Mouse (Mus musculus) neural tube, embryonic 14.5 days (tissue): ENCODE measurements at regions not wholly inside any gene's neighbourhood (a gene's known extent, or its start where the extent isn't known, plus 50 kb on each side); places are given as distances from the start of the nearest gene placed in this dataset.
"Not testable (repeated sequence)": the region's sequence is repeated elsewhere in the genome, so short reads cannot be mapped to it uniquely, and the experiment has no call there.

ENCODE experiments used
- ATAC-seq: fragments of 200-750 bp; cut with Nextera tagmentation; 2 replicates; pipeline ENCODE4 v1.8.0; 2017; ENCODE audit warnings: low read depth, mild to moderate bottlenecking, moderate TSS enrichment, moderate library complexity
- H3K27ac ChIP-seq: fragments of 300-500 bp; sonication (generic); 2 replicates; pipeline ENCODE4 v1.5.1; 2014; ENCODE audit warnings: low read depth, mild to moderate bottlenecking, control low read depth, low read length, moderate library complexity, mixed read lengths
- H3K27me3 ChIP-seq: fragments of 300-500 bp; sonication (generic); 2 replicates; pipeline ENCODE4 v1.6.1; 2014; ENCODE audit warnings: low read length; ENCODE audit not compliant: control insufficient read depth, insufficient read depth
- H3K36me3 ChIP-seq: fragments of 300-500 bp; sonication (generic); 2 replicates; pipeline ENCODE4 v1.6.1; 2014; ENCODE audit warnings: low read length, mixed read lengths; ENCODE audit not compliant: control insufficient read depth, insufficient read depth
- H3K4me1 ChIP-seq: fragments of 300-500 bp; sonication (generic); 2 replicates; pipeline ENCODE4 v1.6.1; 2014; ENCODE audit warnings: low read length; ENCODE audit not compliant: control insufficient read depth, insufficient read depth
- H3K4me2 ChIP-seq: fragments of 300-500 bp; sonication (generic); 2 replicates; pipeline ENCODE4 v1.6.1; 2014; ENCODE audit warnings: mild to moderate bottlenecking, low read depth, low read length, control low read depth
- H3K4me3 ChIP-seq: fragments of 300-500 bp; sonication (generic); 2 replicates; pipeline ENCODE4 v1.5.1; 2014; ENCODE audit warnings: low read depth, low read length, control low read depth, mixed read lengths
- H3K9ac ChIP-seq: fragments of 300-500 bp; sonication (generic); replicated peaks from 2 replicates; pipeline ENCODE4 v1.6.1; 2014; ENCODE audit warnings: low read depth, mild to moderate bottlenecking, control low read depth, low read length, mixed read lengths
- H3K9me3 ChIP-seq: fragments of 300-500 bp; sonication (generic); 2 replicates; pipeline ENCODE4 v1.6.1; 2016; ENCODE audit warnings: low read length; ENCODE audit not compliant: control insufficient read depth
- WGBS: fragments of 180-500 bp; shearing (Covaris S2); extraction: QIAGEN DNeasy Blood & Tissue Kit; methylation state at CpG from one replicate; pipeline ENCODE4 v1.1.7; 2014; 5-methylcytosine and 5-hydroxymethylcytosine counted together

- H3K36me3 ChIP-seq, H3K4me1 ChIP-seq, H3K27me3 ChIP-seq, ATAC-seq, H3K4me3 ChIP-seq, H3K9ac ChIP-seq, H3K4me2 ChIP-seq, H3K9me3 ChIP-seq, H3K27ac ChIP-seq: not testable (repeated sequence)
- WGBS: 40% methylated on average over 10 of the region's 10 CpGs
Measured at GRCm38 (mm10) chr9:11441241-11441997, 536.8 kb upstream of the Cntn5 start.

- H3K4me1 ChIP-seq: no peaks in the 10 kb centered on the region
- no peaks in the 10 kb centered on the region for H3K27me3 ChIP-seq
- ATAC-seq: no peak
- no peak overlapping the region for H3K27ac ChIP-seq
- no peak overlapping the region for H3K4me2 ChIP-seq
- H3K9me3 ChIP-seq: no peaks in the 10 kb centered on the region
- H3K36me3 ChIP-seq: no peaks in the 10 kb centered on the region
- no peak overlapping the region for H3K9ac ChIP-seq
- H3K4me3 ChIP-seq: no peak overlapping the region
- 81% methylated on average over 1 of the region's 1 CpGs for WGBS
Measured at GRCm38 (mm10) chr9:11436443-11437167, 532.0 kb upstream of the Cntn5 start.

GRCm38 (mm10) chr9:11436014-11436413, 531.4 kb upstream of the Cntn5 start:
- ATAC-seq: no peak
- Histone ChIP-seq H3K9ac (no peak overlapping the region), H3K36me3 (no peaks in the 10 kb centered on the region), H3K4me3 (no peak overlapping the region), H3K4me1 (no peaks in the 10 kb centered on the region), H3K27me3 (no peaks in the 10 kb centered on the region), H3K27ac (no peak overlapping the region), H3K4me2 (no peak overlapping the region), H3K9me3 (no peaks in the 10 kb centered on the region)
- 81% methylated on average over 2 of the region's 2 CpGs for WGBS

GRCm38 (mm10) chr9:11435019-11435418, 530.4 kb upstream of the Cntn5 start:
- Histone ChIP-seq H3K4me3 (no peak overlapping the region), H3K9ac (no peak overlapping the region), H3K4me2 (no peak overlapping the region), H3K36me3 (no peaks in the 10 kb centered on the region), H3K27me3 (no peaks in the 10 kb centered on the region), H3K9me3 (no peaks in the 10 kb centered on the region), H3K4me1 (no peaks in the 10 kb centered on the region), H3K27ac (no peak overlapping the region)
- ATAC-seq: no peak
- WGBS: 20% methylated on average over 2 of the region's 2 CpGs

GRCm38 (mm10) chr9:11426473-11426872, 521.9 kb upstream of the Cntn5 start:
- Histone ChIP-seq H3K4me3 (no peak overlapping the region), H3K9ac (no peak overlapping the region), H3K9me3 (no peaks in the 10 kb centered on the region), H3K27ac (no peak overlapping the region), H3K36me3 (no peaks in the 10 kb centered on the region), H3K27me3 (no peaks in the 10 kb centered on the region), H3K4me2 (no peak overlapping the region), H3K4me1 (no peaks in the 10 kb centered on the region)
- ATAC-seq: no peak
- 74% methylated on average over 3 of the region's 3 CpGs for WGBS

GRCm38 (mm10) chr9:11396829-11397228, 492.3 kb upstream of the Cntn5 start:
- no peak overlapping the region for H3K9ac ChIP-seq
- H3K36me3 ChIP-seq: no peaks in the 10 kb centered on the region
- H3K27me3 ChIP-seq: no peaks in the 10 kb centered on the region
- no peak overlapping the region for H3K4me2 ChIP-seq
- WGBS: 80% methylated on average over 2 of the region's 2 CpGs
- ATAC-seq: no peak
- H3K9me3 ChIP-seq: no peaks in the 10 kb centered on the region
- H3K4me3 ChIP-seq: no peak overlapping the region
- H3K27ac ChIP-seq: no peak overlapping the region
- no peaks in the 10 kb centered on the region for H3K4me1 ChIP-seq

- WGBS: 94% methylated on average over 1 of the region's 1 CpGs
- Histone ChIP-seq H3K9me3 (no peaks in the 10 kb centered on the region), H3K4me3 (no peak overlapping the region), H3K4me1 (no peaks in the 10 kb centered on the region), H3K27me3 (no peaks in the 10 kb centered on the region), H3K36me3 (no peaks in the 10 kb centered on the region), H3K27ac (no peak overlapping the region), H3K9ac (no peak overlapping the region), H3K4me2 (no peak overlapping the region)
- ATAC-seq: no peak
Measured at GRCm38 (mm10) chr9:11381648-11382075, 477.1 kb upstream of the Cntn5 start.

- ATAC-seq: no peak
- 93% methylated on average over 7 of the region's 7 CpGs for WGBS
Measured at GRCm38 (mm10) chr9:11380531-11380930, 476.0 kb upstream of the Cntn5 start.

GRCm38 (mm10) chr9:11378046-11378445, 473.5 kb upstream of the Cntn5 start:
- 85% methylated on average over 4 of the region's 4 CpGs for WGBS

More at GRCm38 (mm10) chr9:11380531-11380930, 476.0 kb upstream of the Cntn5 start:
- no peaks in the 10 kb centered on the region for H3K4me1 ChIP-seq
- H3K27ac ChIP-seq: no peak overlapping the region
- H3K27me3 ChIP-seq: no peaks in the 10 kb centered on the region
- no peak overlapping the region for H3K9ac ChIP-seq
- H3K4me2 ChIP-seq: no peak overlapping the region
- no peak overlapping the region for H3K4me3 ChIP-seq
- H3K9me3 ChIP-seq: no peaks in the 10 kb centered on the region
- no peaks in the 10 kb centered on the region for H3K36me3 ChIP-seq

More at GRCm38 (mm10) chr9:11378046-11378445, 473.5 kb upstream of the Cntn5 start:
- Histone ChIP-seq H3K36me3 (no peaks in the 10 kb centered on the region), H3K27me3 (no peaks in the 10 kb centered on the region), H3K27ac (no peak overlapping the region), H3K9me3 (no peaks in the 10 kb centered on the region), H3K4me1 (no peaks in the 10 kb centered on the region), H3K4me3 (no peak overlapping the region), H3K4me2 (no peak overlapping the region), H3K9ac (no peak overlapping the region)
- ATAC-seq: no peak
